Mouse (Mus musculus): ENCODE results near the gene Smyd3. TPM values are rescaled to one million over a fixed set of nuclear protein-coding genes. Genes with fewer than 3 reads are reported as not detected.

The Smyd3 gene
- polyA plus RNA-seq, 1 experiment from 2014 or later, result 11.3 TPM

DNA sequence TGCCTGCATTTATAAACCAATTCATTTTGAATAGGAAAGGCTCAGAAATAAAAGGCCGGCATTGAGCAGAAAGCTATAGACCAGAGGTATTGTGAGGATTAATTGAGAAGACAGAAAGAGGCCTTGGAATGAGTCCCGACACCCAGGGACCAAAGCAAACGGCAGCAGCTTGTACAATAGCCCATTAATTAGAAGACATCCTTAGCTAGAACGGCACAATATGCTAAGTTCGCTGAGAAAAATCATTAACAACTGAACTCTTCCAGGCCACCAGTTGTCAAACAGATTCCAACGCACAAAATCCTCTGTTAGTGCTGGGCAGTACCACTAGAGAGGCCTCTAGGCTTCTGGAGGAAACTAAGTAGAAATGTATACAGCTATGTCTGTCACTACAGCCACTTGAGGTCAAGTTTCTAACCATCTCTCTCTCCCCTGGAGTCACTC lies 411.1 kb downstream of the Smyd3 start:
- no peaks in the 10 kb centered on the region for H3K27me3 ChIP-seq (ENCODE audit: control insufficient read depth, insufficient read depth, low read length)

DNA sequence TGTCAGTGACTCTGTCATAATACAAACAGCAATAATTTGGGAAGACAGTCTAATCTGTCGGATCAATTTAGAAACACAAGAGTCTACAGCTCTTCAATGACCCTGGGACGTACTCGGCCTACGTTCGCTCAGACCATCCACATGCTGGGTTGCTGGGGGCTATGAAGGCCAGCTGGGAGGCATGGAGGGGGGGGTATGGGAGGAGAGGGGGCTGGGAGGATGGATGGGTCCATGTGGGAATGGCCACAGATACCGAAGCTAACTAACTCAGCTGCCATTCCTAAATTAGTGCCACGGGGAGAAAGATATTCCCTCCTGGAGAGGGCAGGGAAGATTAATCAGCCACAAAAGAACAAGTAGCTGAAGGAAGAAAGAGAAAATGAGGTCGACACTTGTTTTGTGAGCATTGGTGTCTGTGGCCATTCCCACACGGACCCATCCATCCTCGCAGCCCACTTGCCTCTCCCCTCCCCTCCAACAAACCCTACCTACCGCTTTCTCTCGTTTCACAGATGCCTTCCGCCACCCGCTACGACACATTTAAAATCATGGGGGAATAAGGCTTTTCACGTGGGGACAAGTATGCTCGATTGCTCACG lies 411.6 kb downstream of the Smyd3 start:
- no peaks in the 10 kb centered on the region for H3K27me3 ChIP-seq (ENCODE audit: control insufficient read depth, insufficient read depth, low read length)
- no peaks in the 10 kb centered on the region for H3K9me3 ChIP-seq (ENCODE audit: control insufficient read depth, low read length)
- no peaks in the 10 kb centered on the region for H3K36me3 ChIP-seq (ENCODE audit: control insufficient read depth, insufficient read depth, low read length)
- H3K27ac ChIP-seq (replicated peaks in 1 of 2; ENCODE audit: control insufficient read depth in 1 of 2, insufficient read depth in 1 of 2, low read depth in 2 of 2, low read length in 2 of 2), result no peak overlapping the region
- no peak for ATAC-seq (ENCODE audit: insufficient number of reproducible peaks, insufficient read depth, low FRiP score, low read depth)
- H3K9ac ChIP-seq (ENCODE audit: low read length), result no peak overlapping the region
- no peak overlapping the region for H3K4me3 ChIP-seq (ENCODE audit: control insufficient read depth in 1 of 2, insufficient read depth in 1 of 2, low read depth in 1 of 2, low read length in 2 of 2)
- WGBS, result 91% methylated on average over 18 of the region's 18 CpGs
- H3K4me1 ChIP-seq (ENCODE audit: control insufficient read depth in 2 of 2, insufficient read depth in 2 of 2, low read length in 2 of 2), result peaks cover 0 to 2% of the 10 kb centered on the region in 2 experiments; a peak in 3 of 4 replicates
- no peak overlapping the region for H3K4me2 ChIP-seq (ENCODE audit: low read length)

More for the DNA sequence above, 411.1 kb downstream of the Smyd3 start:
- no peak for ATAC-seq (ENCODE audit: insufficient number of reproducible peaks, insufficient read depth, low FRiP score, low read depth)
- H3K4me1 ChIP-seq (ENCODE audit: control insufficient read depth in 2 of 2, insufficient read depth in 2 of 2, low read length in 2 of 2), result peaks cover 2 to 7% of the 10 kb centered on the region in 2 experiments
- H3K9me3 ChIP-seq (ENCODE audit: control insufficient read depth, low read length), result no peaks in the 10 kb centered on the region
- no peak overlapping the region for H3K27ac ChIP-seq (replicated peaks in 1 of 2; ENCODE audit: control insufficient read depth in 1 of 2, insufficient read depth in 1 of 2, low read depth in 2 of 2, low read length in 2 of 2)
- 84% methylated on average over 6 of the region's 6 CpGs for WGBS
- no peak overlapping the region for H3K4me2 ChIP-seq (ENCODE audit: low read length)
- H3K36me3 ChIP-seq (ENCODE audit: control insufficient read depth, insufficient read depth, low read length), result no peaks in the 10 kb centered on the region
- no peak overlapping the region for H3K9ac ChIP-seq (ENCODE audit: low read length)
- no peak overlapping the region for H3K4me3 ChIP-seq (ENCODE audit: control insufficient read depth in 1 of 2, insufficient read depth in 1 of 2, low read depth in 1 of 2, low read length in 2 of 2)

DNA sequence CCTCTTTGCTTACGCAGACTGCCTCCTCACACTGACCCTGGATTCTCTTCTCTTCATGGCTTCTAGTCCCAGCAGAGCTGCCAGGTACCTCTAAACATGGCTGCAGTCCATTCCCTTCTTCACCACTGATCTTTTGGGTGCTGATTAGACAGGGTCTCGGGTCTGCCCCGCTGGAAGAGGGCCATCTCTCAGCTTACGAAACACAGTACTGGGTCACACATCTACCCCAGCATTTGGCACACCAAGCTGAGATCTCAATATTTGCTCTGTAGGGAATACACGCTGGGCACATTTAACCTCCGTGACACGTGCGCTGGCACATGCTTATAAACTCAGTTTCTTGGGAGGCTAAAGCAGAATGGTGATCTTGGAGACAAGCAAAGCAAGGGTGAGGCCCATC lies 413.4 kb downstream of the Smyd3 start:
- H3K36me3 ChIP-seq (ENCODE audit: control insufficient read depth, insufficient read depth, low read length), result no peaks in the 10 kb centered on the region
- no peak overlapping the region for H3K4me3 ChIP-seq (ENCODE audit: control insufficient read depth in 1 of 2, insufficient read depth in 1 of 2, low read depth in 1 of 2, low read length in 2 of 2)
- no peaks in the 10 kb centered on the region; a peak in 2 of 4 replicates for H3K4me1 ChIP-seq (ENCODE audit: control insufficient read depth in 2 of 2, insufficient read depth in 2 of 2, low read length in 2 of 2)
- no peak overlapping the region for H3K9ac ChIP-seq (ENCODE audit: low read length)
- no peak for ATAC-seq (ENCODE audit: insufficient number of reproducible peaks, insufficient read depth, low FRiP score, low read depth)
- 89% methylated on average over 8 of the region's 8 CpGs for WGBS
- no peak overlapping the region for H3K27ac ChIP-seq (replicated peaks in 1 of 2; ENCODE audit: control insufficient read depth in 1 of 2, insufficient read depth in 1 of 2, low read depth in 2 of 2, low read length in 2 of 2)
- no peak overlapping the region for H3K4me2 ChIP-seq (ENCODE audit: low read length)
- H3K9me3 ChIP-seq (ENCODE audit: control insufficient read depth, low read length), result no peaks in the 10 kb centered on the region
- no peaks in the 10 kb centered on the region for H3K27me3 ChIP-seq (ENCODE audit: control insufficient read depth, insufficient read depth, low read length)

DNA sequence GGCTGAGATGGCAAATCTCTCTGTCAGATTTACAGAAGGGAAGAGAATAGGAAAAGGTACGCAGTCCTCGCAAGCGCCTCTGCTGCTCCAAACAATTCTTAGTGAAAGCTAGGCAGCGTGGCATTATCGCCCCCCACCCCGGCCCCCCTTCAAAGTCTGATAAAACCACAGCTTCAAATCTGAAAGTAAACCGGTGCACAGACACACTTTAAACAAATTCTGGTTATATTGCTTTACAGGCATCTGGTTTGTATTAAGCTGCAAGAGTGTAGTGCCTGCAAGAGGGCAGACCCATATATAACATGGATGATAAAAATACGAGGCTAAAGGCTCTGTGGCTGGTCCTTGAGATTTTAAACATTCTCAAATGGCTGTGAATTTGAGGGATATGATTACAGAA lies 420.8 kb downstream of the Smyd3 start:
- ATAC-seq (ENCODE audit: insufficient number of reproducible peaks, insufficient read depth, low FRiP score, low read depth), result no peak
- no peaks in the 10 kb centered on the region for H3K27me3 ChIP-seq (ENCODE audit: control insufficient read depth, insufficient read depth, low read length)
- H3K4me3 ChIP-seq (ENCODE audit: control insufficient read depth in 1 of 2, insufficient read depth in 1 of 2, low read depth in 1 of 2, low read length in 2 of 2), result no peak overlapping the region
- peaks cover 5 to 10% of the 10 kb centered on the region in 2 experiments; a peak in 1 of 4 replicates for H3K4me1 ChIP-seq (ENCODE audit: control insufficient read depth in 2 of 2, insufficient read depth in 2 of 2, low read length in 2 of 2)
- H3K9me3 ChIP-seq (ENCODE audit: control insufficient read depth, low read length), result no peaks in the 10 kb centered on the region
- H3K4me2 ChIP-seq (ENCODE audit: low read length), result no peak overlapping the region
- no peak overlapping the region for H3K27ac ChIP-seq (replicated peaks in 1 of 2; ENCODE audit: control insufficient read depth in 1 of 2, insufficient read depth in 1 of 2, low read depth in 2 of 2, low read length in 2 of 2)
- H3K9ac ChIP-seq (ENCODE audit: low read length), result no peak overlapping the region
- WGBS, result 65% methylated on average over 8 of the region's 8 CpGs
- H3K36me3 ChIP-seq (ENCODE audit: control insufficient read depth, insufficient read depth, low read length), result no peaks in the 10 kb centered on the region

DNA sequence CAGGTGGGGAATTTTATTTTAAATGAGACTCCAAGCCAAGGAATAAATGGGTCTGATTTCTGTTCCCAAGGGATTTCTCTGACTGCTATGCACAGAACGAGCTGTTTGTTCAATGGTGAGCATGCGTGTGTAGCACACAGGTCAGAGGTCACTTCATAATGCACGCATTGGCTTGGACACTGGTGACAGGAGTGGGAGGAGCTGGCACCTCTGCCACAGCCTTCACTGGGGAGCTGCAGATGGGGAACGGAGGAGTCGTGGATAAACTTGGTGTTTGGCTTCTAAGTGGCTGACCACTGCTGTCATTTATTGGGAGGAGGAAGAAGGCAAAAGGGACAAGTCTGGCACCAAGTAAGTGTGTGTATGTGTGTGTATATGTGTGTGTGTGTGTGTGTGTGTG lies 421.5 kb downstream of the Smyd3 start:
- no peak overlapping the region for H3K4me3 ChIP-seq (ENCODE audit: control insufficient read depth in 1 of 2, insufficient read depth in 1 of 2, low read depth in 1 of 2, low read length in 2 of 2)
- H3K4me2 ChIP-seq (ENCODE audit: low read length), result no peak overlapping the region
- H3K36me3 ChIP-seq (ENCODE audit: control insufficient read depth, insufficient read depth, low read length), result no peaks in the 10 kb centered on the region
- no peak overlapping the region for H3K27ac ChIP-seq (replicated peaks in 1 of 2; ENCODE audit: control insufficient read depth in 1 of 2, insufficient read depth in 1 of 2, low read depth in 2 of 2, low read length in 2 of 2)
- ATAC-seq (ENCODE audit: insufficient number of reproducible peaks, insufficient read depth, low FRiP score, low read depth), result no peak
- peaks cover 5 to 10% of the 10 kb centered on the region in 2 experiments; a peak in 1 of 4 replicates for H3K4me1 ChIP-seq (ENCODE audit: control insufficient read depth in 2 of 2, insufficient read depth in 2 of 2, low read length in 2 of 2)
- no peak overlapping the region for H3K9ac ChIP-seq (ENCODE audit: low read length)
- no peaks in the 10 kb centered on the region for H3K9me3 ChIP-seq (ENCODE audit: control insufficient read depth, low read length)
- no peaks in the 10 kb centered on the region for H3K27me3 ChIP-seq (ENCODE audit: control insufficient read depth, insufficient read depth, low read length)
- 54% methylated on average over 5 of the region's 5 CpGs for WGBS

DNA sequence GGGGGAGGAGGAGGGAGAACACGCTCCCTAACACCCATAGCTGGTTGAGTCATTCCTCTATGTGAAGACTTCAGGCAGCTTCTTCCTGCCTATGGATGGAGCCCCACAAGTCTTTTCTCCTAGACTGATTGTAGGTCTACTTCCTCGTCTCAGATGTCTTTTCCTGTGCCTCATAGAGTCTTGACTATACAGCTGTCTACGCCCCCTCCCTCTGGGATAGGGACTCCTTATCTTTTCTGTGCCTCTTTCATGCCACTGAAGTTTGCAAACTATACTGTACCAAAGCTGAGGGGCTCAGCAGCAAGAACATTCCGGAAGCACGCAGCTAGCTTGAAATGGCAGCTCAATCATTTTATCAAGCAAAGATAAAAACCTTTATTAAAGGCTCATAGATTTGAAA lies 428.7 kb downstream of the Smyd3 start:
- H3K36me3 ChIP-seq (ENCODE audit: control insufficient read depth, insufficient read depth, low read length), result no peaks in the 10 kb centered on the region
- no peaks in the 10 kb centered on the region for H3K9me3 ChIP-seq (ENCODE audit: control insufficient read depth, low read length)
- no peak overlapping the region for H3K4me2 ChIP-seq (ENCODE audit: low read length)
- H3K9ac ChIP-seq (ENCODE audit: low read length), result no peak overlapping the region
- no peak for ATAC-seq (ENCODE audit: insufficient number of reproducible peaks, insufficient read depth, low FRiP score, low read depth)
- no peak overlapping the region for H3K4me3 ChIP-seq (ENCODE audit: control insufficient read depth in 1 of 2, insufficient read depth in 1 of 2, low read depth in 1 of 2, low read length in 2 of 2)
- 0 out of 4 replicates have a peak, but pooled peaks cover 0 to 7% of the 10 kb centered on the region in 2 experiments for H3K4me1 ChIP-seq (ENCODE audit: control insufficient read depth in 2 of 2, insufficient read depth in 2 of 2, low read length in 2 of 2)
- H3K27ac ChIP-seq (replicated peaks in 1 of 2; ENCODE audit: control insufficient read depth in 1 of 2, insufficient read depth in 1 of 2, low read depth in 2 of 2, low read length in 2 of 2), result no peak overlapping the region
- WGBS, result 54% methylated on average over 5 of the region's 5 CpGs
- no peaks in the 10 kb centered on the region for H3K27me3 ChIP-seq (ENCODE audit: control insufficient read depth, insufficient read depth, low read length)

DNA sequence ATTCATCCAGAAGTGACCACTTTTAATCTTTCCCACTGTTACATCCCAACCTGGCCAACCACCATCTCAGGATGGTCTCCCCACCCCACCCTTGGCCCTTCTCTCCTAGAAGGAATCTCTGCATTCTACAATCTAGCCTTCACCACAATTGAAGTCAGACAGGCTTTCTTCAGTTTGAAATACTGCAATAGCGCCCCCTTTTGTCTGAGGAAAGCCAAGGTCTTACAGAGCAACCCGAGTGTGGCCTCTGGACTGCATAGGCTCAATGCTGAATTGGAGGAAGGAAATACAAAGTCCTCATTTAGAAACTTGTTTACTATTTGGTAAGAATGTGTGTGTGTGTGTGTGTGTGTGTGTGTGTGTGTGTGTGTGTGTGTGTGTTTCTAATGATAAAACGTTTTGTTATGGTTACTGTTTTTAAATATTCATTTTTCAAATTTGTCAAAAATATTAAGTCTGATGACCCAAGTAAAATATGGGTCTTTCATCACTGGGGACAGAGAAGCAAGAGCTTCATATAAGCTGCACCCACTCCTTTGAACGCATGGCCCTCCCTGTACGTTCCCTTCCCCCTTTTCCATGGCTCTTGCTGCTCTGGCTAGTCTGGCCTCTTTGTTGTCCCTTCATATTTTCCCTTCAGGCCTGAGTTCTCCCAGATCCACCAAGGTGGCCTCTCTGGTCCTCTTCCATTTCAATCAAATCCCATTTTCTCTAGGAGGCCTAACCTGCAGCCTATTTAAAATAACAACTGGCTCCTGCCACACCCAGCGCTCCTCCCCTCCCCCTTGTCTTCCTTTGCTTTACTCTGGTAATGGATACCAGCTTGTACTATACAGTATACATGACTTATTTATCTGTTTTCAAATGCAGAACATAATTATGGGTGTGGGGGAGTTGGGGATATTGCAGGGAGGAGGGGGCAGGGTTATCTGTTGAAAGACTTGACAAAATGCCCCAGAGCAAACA lies 430.5 kb downstream of the Smyd3 start:
- Histone ChIP-seq H3K36me3 (ENCODE audit: control insufficient read depth, insufficient read depth, low read length) (no peaks in the 10 kb centered on the region), H3K9ac (ENCODE audit: low read length) (no peak overlapping the region), H3K9me3 (ENCODE audit: control insufficient read depth, low read length) (no peaks in the 10 kb centered on the region), H3K4me3 (ENCODE audit: control insufficient read depth in 1 of 2, insufficient read depth in 1 of 2, low read depth in 1 of 2, low read length in 2 of 2) (no peak overlapping the region), H3K27me3 (ENCODE audit: control insufficient read depth, insufficient read depth, low read length) (no peaks in the 10 kb centered on the region), H3K4me2 (ENCODE audit: low read length) (no peak overlapping the region), H3K27ac (replicated peaks in 1 of 2; ENCODE audit: control insufficient read depth in 1 of 2, insufficient read depth in 1 of 2, low read depth in 2 of 2, low read length in 2 of 2) (no peak overlapping the region), H3K4me1 (ENCODE audit: control insufficient read depth in 2 of 2, insufficient read depth in 2 of 2, low read length in 2 of 2) (peaks cover 0 to 15% of the 10 kb centered on the region in 2 experiments; a peak in 2 of 4 replicates)
- ATAC-seq (ENCODE audit: insufficient number of reproducible peaks, insufficient read depth, low FRiP score, low read depth), result no peak
- WGBS, result 46% methylated on average over 6 of the region's 6 CpGs

Measured in heart, embryonic 14.5 days (tissue).